Mouse (Mus musculus): ENCODE measurements around the gene Nat8f2.
"Not testable (repeated sequence)": the region's sequence is repeated elsewhere in the genome, so short reads cannot be mapped to it uniquely, and the experiment has no call there.

Nat8f2 gene

GRCm38 (mm10) chr6:85869006-85869405, at the start of gene Nat8f2:
TSS of gene Nat8f2 (minus strand) at chr6:85869158.
- DNase-seq: not testable (repeated sequence)

- DNase-seq: not testable (repeated sequence)
Observed at GRCm38 (mm10) chr6:85918341-85918740, 49.4 kb upstream of the Nat8f2 start.

DNA sequence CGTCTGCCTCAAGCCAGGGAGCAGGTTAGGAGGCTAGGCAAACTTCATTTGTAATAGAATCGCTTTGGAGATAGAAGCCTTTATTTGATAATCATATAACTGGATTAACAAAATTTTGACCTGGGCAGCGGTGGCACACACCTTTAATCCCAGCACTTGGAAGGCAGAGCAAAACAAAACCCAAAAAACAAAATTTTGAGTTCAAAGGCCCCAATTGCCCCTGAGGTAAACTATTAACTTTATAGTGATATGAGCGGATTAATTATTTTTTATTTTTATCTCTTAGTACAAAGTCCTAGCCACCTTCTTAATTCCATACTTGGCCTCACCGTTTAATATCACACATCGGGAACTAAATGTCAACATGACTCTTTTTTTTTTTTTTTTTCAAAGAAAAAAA, 47.6 kb upstream of the Nat8f2 start:
- DNase-seq: no peak

DNA sequence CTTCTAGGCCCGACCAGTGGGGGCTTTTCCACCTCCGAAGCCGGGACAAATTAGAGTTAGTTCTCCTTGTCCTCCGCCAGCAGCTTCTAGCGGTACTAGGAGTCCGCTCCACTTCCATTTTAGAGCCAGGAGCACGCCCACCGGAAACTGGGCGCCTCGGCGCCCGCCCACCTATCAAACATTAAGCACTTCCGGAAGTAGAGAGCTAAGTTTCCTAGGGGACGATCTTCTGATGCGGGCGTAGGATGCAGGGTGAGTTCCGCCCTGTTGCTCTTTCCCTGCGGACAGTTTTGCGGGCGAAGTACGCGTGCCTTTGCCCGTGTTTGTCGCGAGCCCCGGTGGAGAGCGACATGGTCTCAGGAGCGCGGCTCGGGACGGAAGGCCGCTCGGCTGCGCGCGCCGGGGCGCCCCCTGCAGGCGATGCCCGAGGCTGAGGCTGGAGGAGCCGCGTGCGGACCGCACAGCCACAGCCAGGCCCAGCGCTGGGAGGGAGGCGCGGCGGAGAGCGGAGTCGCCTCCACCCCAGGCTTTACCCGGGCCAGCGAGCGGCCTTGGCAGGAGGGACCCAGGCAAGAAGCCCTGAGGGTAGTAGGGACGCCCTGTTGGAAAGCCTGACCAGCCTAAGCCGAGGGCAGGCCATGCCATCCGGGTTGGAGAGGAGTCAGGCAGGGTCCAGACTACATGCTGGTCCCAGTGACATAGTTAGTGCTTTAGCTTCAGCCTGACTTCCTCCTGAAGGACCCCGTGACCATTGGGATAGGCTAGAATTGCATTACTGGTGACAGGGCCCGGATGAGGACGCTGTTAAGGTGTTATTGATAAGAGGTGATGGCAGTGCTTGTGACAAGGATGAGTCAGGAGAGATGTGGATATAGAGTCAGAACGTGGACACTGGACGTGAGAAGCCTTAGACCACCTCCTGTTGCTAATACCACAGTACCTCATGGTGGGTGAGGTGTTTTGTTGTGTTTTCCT, 46.9 kb upstream of the Nat8f2 start, which contains the start of gene Nat8f1:
Gene Nat8f1 (minus strand): TSS at position 149 of the 975 bp plus-strand sequence.
- peak; percentile 93 for DNase-seq

DNA sequence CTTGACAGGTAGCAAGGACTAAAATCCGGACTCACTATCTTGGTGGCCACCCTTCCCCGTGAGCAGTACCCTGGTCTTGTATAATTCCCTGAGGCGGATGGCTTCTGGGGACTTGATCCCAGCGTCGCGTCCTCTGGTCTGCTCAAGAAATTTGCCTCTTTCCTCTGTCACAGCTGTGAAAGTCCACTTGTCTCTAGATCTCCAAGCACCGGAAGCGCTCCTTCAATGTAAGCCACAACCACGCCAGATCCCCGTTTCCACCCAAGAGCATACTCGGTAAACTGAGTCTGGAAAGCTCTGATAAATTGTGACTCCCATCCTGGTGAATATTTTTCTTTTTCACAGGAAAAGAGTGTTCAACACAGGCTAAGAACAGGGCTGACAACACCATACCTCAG, 46.2 kb upstream of the Nat8f2 start:
- DNase-seq: peak; percentile 30

DNA sequence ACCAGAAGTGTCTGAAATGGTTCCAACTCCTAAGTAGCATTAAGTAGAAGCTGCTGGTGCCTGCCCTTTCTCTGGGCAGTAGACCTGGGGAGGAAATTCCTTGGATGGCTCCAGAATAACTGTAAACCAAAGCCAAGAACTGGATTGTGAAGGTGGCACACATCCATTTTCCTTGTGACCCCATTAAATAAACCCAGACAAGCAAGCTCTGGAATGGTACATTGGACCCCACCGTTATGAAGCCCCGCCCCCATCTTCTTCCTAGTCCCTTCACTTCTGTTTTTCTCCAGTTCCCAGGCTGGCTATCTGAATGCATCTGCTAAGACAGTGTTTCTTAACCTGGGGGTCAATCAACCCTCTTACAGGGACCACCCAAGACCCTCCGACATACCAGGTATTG, 42.6 kb upstream of the Nat8f2 start, which contains the start of gene Tprkb:
Gene Tprkb (plus strand): TSS at position 279 of the 400 bp plus-strand sequence.
- DNase-seq: no peak

DNA sequence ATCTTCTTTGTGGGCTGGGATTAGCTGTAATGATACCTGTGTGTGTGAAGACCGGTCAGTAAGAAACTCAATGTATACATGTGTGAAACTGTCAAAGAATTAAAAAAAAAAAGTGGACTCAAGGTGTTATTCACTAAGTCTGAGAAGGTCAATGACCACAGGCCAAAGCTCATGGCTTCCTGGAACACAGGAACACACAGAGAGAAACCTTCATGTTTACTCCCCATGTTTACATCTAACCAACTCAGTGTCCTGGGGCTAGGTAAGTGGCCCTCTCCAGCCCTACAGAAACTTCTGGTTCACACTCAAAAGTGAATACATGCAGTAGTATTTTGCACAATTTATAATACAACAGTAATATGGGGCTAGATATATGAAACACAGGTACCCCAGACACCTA, 40.7 kb upstream of the Nat8f2 start:
- DNase-seq: no peak

DNA sequence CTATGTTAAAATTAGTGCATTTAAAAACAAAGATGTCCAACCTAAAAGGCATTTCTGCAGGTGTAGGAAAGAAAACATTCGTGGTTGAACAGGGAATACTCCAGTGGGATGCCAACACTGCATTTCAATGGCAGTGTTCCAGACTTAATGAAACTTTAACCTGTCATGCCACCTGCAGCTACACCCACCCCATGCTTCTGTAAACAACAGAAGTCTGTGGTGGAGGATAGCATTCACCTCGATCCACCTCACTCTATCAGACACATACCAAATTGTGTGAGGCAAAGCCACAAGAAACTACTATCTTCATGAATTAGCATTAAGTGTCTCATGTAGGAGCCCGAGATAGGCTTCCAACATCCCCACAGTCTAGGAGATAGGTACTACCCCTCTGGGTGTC, 39.4 kb upstream of the Nat8f2 start:
- DNase-seq: no peak

GRCm38 (mm10) chr6:85906911-85907351, 38.0 kb upstream of the Nat8f2 start:
- DNase-seq: not testable (repeated sequence)

GRCm38 (mm10) chr6:85904642-85905061, 35.7 kb upstream of the Nat8f2 start, which contains the start of gene Nat8f4:
TSS of gene Nat8f4 (minus strand) at chr6:85904884.
- peak; percentile 37 for DNase-seq

- no peak for DNase-seq
Observed at GRCm38 (mm10) chr6:85902303-85902702, 33.3 kb upstream of the Nat8f2 start.

- DNase-seq: not testable (repeated sequence)
Observed at GRCm38 (mm10) chr6:85898596-85899475, 29.9 kb upstream of the Nat8f2 start.

DNA sequence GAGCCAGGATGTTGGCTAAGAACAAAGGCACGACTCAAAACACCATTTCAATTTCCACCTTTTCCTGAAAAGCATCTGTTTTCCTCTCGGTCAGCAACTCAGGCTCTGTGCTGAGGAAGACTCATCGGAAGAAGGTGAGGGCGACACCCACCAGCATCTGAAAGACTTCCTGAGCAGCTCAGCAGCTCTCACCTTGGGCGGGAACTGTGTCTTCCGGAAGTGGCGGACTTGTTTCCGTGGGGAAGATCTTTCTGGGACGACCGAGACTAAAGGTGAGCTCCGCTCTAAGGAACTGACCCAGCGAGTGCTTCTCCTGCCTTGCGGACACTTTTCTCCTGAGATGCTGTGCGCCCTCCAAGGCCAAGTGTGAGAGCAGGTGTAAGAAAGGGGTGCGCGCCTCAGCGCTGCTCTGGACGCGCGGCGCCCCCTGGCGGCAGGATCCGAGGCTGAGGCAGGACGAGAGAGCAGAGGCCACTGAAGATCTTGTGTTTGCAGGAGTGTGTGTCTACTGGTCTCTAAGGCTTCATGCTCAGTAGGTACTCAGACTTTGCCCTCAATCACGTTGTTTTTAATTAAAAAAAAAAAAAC, 26.2 kb upstream of the Nat8f2 start:
- not testable (repeated sequence) for DNase-seq

GRCm38 (mm10) chr6:85888961-85889360, 20.0 kb upstream of the Nat8f2 start:
- no peak for DNase-seq

GRCm38 (mm10) chr6:85884311-85884710, 15.4 kb upstream of the Nat8f2 start:
- DNase-seq: no peak

DNA sequence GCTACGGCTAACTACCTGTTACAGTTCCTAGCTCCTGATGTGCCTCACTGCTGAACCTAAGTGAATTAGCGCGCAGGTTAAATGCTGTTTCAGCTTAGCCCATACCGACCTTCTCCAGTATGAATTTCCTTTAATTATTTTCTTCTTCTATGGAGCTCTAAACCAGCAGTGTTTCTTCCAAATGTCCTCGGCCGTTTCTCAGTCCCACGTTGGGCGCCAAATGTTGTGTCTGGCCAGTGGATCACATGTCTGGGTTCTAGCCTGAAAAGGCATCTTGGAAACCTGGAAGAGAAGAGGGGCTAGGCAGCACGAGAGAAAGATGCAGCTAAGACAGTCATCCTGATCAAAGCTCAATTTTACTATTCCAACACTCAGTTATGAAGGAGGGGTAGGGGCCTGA, 14.3 kb upstream of the Nat8f2 start:
- DNase-seq: not testable (repeated sequence)

DNA sequence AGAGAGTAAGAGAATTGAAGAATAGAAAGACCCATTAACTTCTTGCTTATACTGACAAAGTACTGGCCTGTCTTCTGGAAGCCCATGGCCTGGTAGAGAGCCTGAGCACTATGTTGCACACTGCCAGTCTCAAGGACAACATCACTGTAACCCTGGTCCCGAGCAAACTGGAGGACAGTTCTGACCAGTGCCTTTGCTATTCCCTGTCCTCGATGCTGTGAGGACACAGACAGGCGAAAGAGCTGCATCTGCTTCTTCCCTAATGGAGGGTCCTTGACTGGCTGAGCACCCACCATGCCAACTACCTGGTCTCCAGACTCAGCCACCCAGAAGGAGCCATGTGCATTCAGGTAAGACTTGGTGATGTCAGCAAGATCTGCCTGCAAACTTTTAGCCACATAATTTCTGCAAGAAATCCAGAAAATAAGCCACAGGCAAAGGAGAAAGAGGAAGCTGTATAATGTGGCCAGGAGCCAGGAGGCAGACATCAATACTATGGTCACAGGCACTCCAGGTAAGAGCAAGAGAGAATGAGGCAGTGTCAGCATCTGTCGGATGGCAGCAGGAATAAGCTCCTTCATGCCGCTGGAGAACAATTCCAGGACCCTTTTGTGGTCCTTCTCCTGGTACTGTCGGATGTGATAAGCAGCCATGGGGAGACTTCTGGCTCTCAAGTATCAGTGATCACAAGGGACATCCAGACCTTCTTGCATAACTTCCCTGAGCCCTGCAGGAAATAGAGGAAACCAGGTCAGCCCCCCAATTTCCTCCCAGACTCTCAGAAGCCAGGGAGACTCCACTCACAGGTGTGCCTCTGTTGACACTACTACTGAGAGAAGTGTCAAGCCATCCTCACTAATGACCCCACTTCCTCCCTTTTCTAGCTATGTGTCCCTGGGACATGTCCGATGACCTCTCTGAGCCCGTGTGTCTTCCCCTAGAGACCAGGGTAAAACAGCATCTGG, 950 bp downstream of the Nat8f2 start:
- no peak for DNase-seq

- DNase-seq: not testable (repeated sequence)
Observed at GRCm38 (mm10) chr6:85866995-85867394, 2.0 kb downstream of the Nat8f2 start.

DNA sequence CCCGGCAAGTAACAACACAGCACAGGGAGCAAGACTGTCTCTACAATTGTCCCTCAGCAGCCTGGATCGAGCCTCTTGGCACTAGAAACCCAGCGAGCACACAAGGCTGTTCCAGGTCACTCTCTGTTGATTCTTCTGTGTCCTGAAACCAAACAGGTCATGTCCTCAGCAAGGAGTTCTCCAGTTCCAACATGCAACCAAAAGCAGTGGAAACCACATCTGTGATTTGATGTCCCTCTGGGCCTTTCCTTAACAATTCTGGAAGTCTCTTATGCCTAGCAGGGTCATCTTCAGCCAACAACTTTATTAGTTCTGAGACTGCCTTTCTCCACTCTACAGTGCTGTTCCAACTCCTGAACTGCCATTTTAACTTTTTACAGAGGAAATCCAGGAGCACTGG, 2.8 kb downstream of the Nat8f2 start:
- not testable (repeated sequence) for DNase-seq

GRCm38 (mm10) chr6:85864900-85865639, 3.9 kb downstream of the Nat8f2 start:
- not testable (repeated sequence) for DNase-seq

- no peak for DNase-seq
Observed at GRCm38 (mm10) chr6:85863840-85864239, 5.1 kb downstream of the Nat8f2 start.

Measured in embryo, embryonic 11 days (tissue).